Mouse (Mus musculus) brain, embryonic 14.5 days (tissue): ENCODE measurements around the gene Mis12.

Experiments
- CTCF ChIP-seq: fragments of 200-500 bp; IDR thresholded peaks from 2 replicates; pipeline ENCODE4 v1.5.1; 2012; ENCODE audit warnings: inconsistent platforms, mild to moderate bottlenecking, moderate library complexity, borderline replicate concordance; ENCODE audit not compliant: insufficient read depth, insufficient read length; ENCODE audit errors: extremely low read depth
- POLR2A ChIP-seq: fragments of 200-500 bp; IDR thresholded peaks from 2 replicates; pipeline ENCODE4 v1.6.1; 2012; ENCODE audit warnings: mild to moderate bottlenecking, inconsistent platforms, borderline replicate concordance; ENCODE audit not compliant: poor library complexity, insufficient read depth, insufficient read length, severe bottlenecking; ENCODE audit errors: extremely low read depth

DNA sequence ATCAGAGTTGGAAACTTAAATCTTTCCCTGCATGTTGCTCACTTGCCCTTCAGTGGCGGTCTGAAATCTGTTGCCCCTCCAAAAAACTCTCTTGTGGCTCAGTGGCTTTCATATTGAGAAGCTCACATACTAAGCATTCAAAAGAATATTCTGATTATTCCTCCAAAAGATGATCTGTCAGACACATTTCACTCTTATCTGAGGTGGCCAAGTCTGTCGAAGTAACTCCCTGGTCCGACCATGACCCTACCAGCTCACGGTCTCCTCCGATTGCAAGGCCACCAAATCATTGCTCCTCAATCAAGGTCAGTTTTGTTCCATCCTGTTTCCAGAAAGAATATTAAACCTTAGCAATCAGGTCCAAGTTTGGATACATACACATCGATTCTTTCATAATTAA lies 12.4 kb upstream of the Mis12 start:
- TF ChIP-seq CTCF (no peak), POLR2A (no peak)
